Mouse (Mus musculus) liver, embryonic 14.5 days (tissue): Measurements from ENCODE around the gene Pdxp. TPM values are rescaled to one million over a fixed set of nuclear protein-coding genes. Genes with fewer than 3 reads are reported as not detected.

Experiments
- ATAC-seq: fragments of 200-750 bp; cut with Nextera tagmentation; 2 replicates; pipeline ENCODE4 v1.8.0; 2017; ENCODE audit warnings: moderate number of reproducible peaks, mild to moderate bottlenecking, moderate library complexity; ENCODE audit not compliant: insufficient read depth
- DNase-seq, 3 experiments: peaks; one replicate each; pipeline ENCODE4 v3.0.0-alpha.2; 2012 to 2013; ENCODE audit warnings: low read depth in 3 of 3, low spot score in 3 of 3
- H3K27ac ChIP-seq: fragments of 300-500 bp; sonication (generic); 2 replicates; pipeline ENCODE4 v1.5.1; 2014; ENCODE audit warnings: moderate library complexity, mild to moderate bottlenecking, control low read depth, inconsistent platforms
- H3K27me3 ChIP-seq: fragments of 300-500 bp; sonication (generic); 2 replicates; pipeline ENCODE4 v1.6.1; 2014; ENCODE audit warnings: mild to moderate bottlenecking, low read length, moderate library complexity; ENCODE audit not compliant: control insufficient read depth, insufficient read depth
- H3K36me3 ChIP-seq: fragments of 300-500 bp; sonication (generic); replicated peaks from 2 replicates; pipeline ENCODE4 v1.6.1; 2014; ENCODE audit warnings: low read depth; ENCODE audit not compliant: control insufficient read depth, insufficient read depth
- H3K4me1 ChIP-seq, 2 experiments: fragments of 200-500 bp in 1 of 2; fragments of 300-500 bp in 1 of 2; sonication (generic) in 1 of 2; replicated peaks; 2 replicates each; pipeline ENCODE4 v1.6.1; 2012 to 2014; ENCODE audit warnings: antibody characterized with exemption in 1 of 2, inconsistent platforms in 1 of 2, low read length in 1 of 2; ENCODE audit not compliant: control insufficient read depth in 2 of 2, insufficient read depth in 2 of 2
- H3K4me2 ChIP-seq: fragments of 300-500 bp; sonication (generic); 2 replicates; pipeline ENCODE4 v1.6.1; 2014; ENCODE audit warnings: low read depth, mild to moderate bottlenecking, control low read depth, moderate library complexity
- H3K4me3 ChIP-seq, 2 experiments: fragments of 200-500 bp in 1 of 2; fragments of 300-500 bp in 1 of 2; sonication (generic) in 1 of 2; 2 replicates each; pipeline ENCODE4 v1.5.1; 2012 to 2014; ENCODE audit warnings: low read depth in 2 of 2, low read length in 2 of 2, mild to moderate bottlenecking in 2 of 2, control low read depth in 1 of 2, inconsistent platforms in 1 of 2, moderate library complexity in 1 of 2; ENCODE audit not compliant: insufficient read depth in 1 of 2
- H3K9ac ChIP-seq: fragments of 300-500 bp; sonication (generic); replicated peaks from 2 replicates; pipeline ENCODE4 v1.6.1; 2014; ENCODE audit warnings: mild to moderate bottlenecking, control low read depth, moderate library complexity
- H3K9me3 ChIP-seq: fragments of 300-500 bp; sonication (generic); 2 replicates; pipeline ENCODE4 v1.6.1; 2016; ENCODE audit warnings: low read length, mixed read lengths; ENCODE audit not compliant: control insufficient read depth
- CTCF ChIP-seq: IDR thresholded peaks from 2 replicates; pipeline ENCODE4 v1.5.1; 2016; ENCODE audit warnings: antibody characterized with exemption, low read depth, control low read depth
- EP300 ChIP-seq: IDR thresholded peaks from 2 replicates; pipeline ENCODE4 v1.6.1; 2016; ENCODE audit warnings: antibody characterized with exemption, low read depth
- WGBS: fragments of 180-500 bp; shearing (Covaris S2); extraction: QIAGEN DNeasy Blood & Tissue Kit; methylation state at CpG from one replicate; pipeline ENCODE4 v1.1.7; 2014; ENCODE audit not compliant: insufficient replicate concordance; 5-methylcytosine and 5-hydroxymethylcytosine counted together
- polyA plus RNA-seq, 2 experiments: library from polyadenylated mRNA; depleted of rRNA in 1 of 2; stranded (reverse) in 1 of 2; unstranded in 1 of 2; fragments of >200 nt; fragmentation: Nextera tagmentation in 1 of 2; extraction: Ambion mirVana in 1 of 2; gene quantifications; 2 replicates each; pipeline versions ENCODE4 v1.2.1 to v1.2.3; 2012 to 2014

Pdxp gene
- polyA plus RNA-seq, 2 experiments, result 6.4 to 9.3 TPM

DNA sequence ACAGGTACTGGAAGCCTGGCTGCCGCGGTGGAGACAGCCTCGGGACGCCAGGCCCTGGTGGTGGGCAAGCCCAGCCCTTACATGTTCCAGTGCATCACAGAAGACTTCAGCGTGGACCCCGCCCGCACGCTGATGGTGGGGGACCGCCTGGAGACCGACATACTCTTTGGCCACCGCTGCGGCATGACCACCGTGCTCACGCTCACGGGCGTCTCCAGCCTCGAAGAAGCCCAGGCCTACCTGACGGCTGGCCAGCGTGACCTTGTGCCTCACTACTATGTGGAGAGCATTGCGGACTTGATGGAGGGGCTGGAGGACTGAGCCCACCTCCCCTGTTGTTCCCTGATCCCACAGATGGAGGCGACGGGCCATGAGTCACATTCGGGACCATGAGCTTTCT is 4.4 kb downstream of the Pdxp start:
- Histone ChIP-seq H3K9me3 (no peaks in the 10 kb centered on the region), H3K27ac (no peak overlapping the region), H3K9ac (no peak overlapping the region), H3K27me3 (no peaks in the 10 kb centered on the region), H3K4me1 (peaks cover 24 to 37% of the 10 kb centered on the region in 2 experiments), H3K36me3 (peaks cover 2% of the 10 kb centered on the region; the same call in 1 of the 2 replicates), H3K4me2 (no peak overlapping the region), H3K4me3 (no peak overlapping the region)
- no peak for DNase-seq
- TF ChIP-seq EP300, result no peak
- no peak for TF ChIP-seq CTCF
- 89% methylated on average over 23 of the region's 23 CpGs for whole genome bisulfite sequencing
- no peak for ATAC-seq

DNA sequence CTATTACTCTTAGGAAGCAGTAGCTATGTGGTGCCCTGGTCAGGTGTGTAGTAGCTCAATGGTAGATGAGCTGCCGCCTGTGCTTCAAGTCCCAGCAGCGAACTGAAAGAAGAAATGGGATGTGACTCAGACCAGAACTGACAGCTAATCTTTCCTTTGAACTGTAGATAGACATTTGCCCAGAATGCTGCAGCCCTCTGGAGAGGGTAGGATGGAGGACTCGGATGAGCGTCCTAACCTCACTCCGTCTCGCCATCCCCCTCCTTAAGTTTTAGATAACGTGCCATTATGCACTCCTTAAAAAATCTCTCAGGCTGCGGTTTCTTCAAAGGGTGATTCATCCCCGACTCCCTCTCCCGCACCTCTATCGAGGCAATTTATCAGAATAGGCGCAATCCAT is 6.2 kb downstream of the Pdxp start:
- Histone ChIP-seq H3K36me3 (peaks cover 2% of the 10 kb centered on the region; the same call in 1 of the 2 replicates), H3K9ac (no peak overlapping the region), H3K9me3 (no peaks in the 10 kb centered on the region), H3K27me3 (no peaks in the 10 kb centered on the region), H3K4me2 (no peak overlapping the region), H3K4me1 (peaks cover 35 to 48% of the 10 kb centered on the region in 2 experiments), H3K4me3 (no peak overlapping the region), H3K27ac (no peak overlapping the region)
- TF ChIP-seq EP300, result no peak
- no peak for TF ChIP-seq CTCF
- DNase-seq, result no peak
- ATAC-seq, result no peak
- WGBS, result 72% methylated on average over 12 of the region's 12 CpGs

DNA sequence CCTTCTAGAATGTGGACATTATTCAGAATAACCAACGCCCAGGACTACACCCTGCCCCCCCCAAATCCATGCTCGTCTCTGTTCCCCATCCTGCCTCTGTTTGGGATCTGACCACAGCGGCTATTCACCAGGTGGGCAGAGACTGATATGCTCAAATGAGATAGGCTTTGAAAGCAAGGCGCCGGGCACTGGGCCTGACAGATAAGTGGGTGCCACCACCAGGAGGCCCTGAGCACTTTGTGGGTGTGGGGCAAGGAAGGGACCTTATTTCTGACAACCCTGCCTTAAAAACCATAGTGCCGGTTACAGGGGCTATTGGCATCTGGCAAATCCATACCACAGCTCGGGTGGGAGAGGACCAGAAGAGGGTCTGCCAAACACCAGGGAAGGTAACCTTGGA is 9.0 kb downstream of the Pdxp start:
- Histone ChIP-seq H3K9ac (peak overlapping the region; percentile 75), H3K4me1 (peaks cover 60 to 61% of the 10 kb centered on the region in 2 experiments), H3K27ac (peak overlapping the region; percentile 98)

DNA sequence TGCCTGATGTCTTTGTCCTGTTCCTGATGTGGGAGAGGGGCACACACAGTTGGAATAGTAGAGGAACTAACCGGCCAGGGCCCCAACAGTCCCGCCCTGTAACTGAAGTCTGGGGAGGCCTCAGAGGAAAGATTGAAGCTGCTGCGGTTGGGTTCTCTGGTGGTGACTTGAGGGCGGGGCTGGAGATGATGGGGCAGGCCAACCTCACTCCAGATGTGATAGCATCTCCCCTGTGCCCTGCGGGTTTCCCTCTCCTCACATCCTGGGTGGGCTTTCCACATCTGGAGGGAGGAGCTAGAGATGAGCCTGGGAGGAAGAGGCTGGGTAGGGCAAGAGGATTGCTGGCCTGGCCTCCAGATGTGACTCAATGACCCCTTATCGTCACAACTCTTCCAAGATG is 9.9 kb downstream of the Pdxp start:
- TF ChIP-seq CTCF (no peak), EP300 (peak; percentile 57)
- H3K4me1 ChIP-seq, result peaks cover 64 to 67% of the 10 kb centered on the region in 2 experiments
- H3K27ac ChIP-seq, result peak overlapping the region; percentile 98
- peak; percentile 75 for ATAC-seq
- peak overlapping the region; percentile 91 for H3K4me2 ChIP-seq
- H3K4me3 ChIP-seq, result peak overlapping the region; percentile 51 to 59
- H3K9ac ChIP-seq, result peak overlapping the region; percentile 75
- H3K36me3 ChIP-seq, result peaks cover 2% of the 10 kb centered on the region; the same call in 1 of the 2 replicates
- H3K27me3 ChIP-seq, result no peaks in the 10 kb centered on the region
- DNase-seq, result peak; percentile 78 to 82 (median 80)
- H3K9me3 ChIP-seq, result no peaks in the 10 kb centered on the region
- WGBS, result 9% methylated on average over 6 of the region's 6 CpGs

More for the DNA sequence above, 9.0 kb downstream of the Pdxp start:
- Histone ChIP-seq H3K4me3 (peak overlapping the region; percentile 51 to 59), H3K9me3 (no peaks in the 10 kb centered on the region), H3K4me2 (peak overlapping the region; percentile 91), H3K27me3 (no peaks in the 10 kb centered on the region), H3K36me3 (peaks cover 2% of the 10 kb centered on the region; the same call in 1 of the 2 replicates)
- peak; percentile 76 for TF ChIP-seq CTCF
- TF ChIP-seq EP300, result peak; percentile 97
- peak; percentile 82 for ATAC-seq
- peak; percentile 89 to 92 (median 91) for DNase-seq
- 16% methylated on average over 7 of the region's 7 CpGs for WGBS

DNA sequence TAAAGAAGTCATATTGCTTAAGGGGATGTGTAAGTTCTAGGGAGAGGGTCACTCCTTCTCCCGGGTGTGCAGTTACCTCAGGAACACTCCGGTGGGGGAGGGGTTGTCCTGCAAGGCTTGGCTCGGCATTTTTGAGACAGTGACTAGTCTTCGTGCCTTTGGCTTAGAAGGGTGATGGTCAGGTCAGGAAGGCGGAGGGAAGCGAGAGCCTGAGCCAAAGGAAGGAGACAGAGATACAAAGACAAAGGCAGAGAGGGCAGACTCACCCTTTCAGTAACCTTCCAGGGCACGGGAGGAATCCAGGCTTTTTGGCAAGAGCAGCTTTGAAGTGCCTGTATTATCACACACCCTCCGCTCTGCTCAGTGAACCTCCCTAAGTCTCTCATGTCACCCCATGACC is 11.4 kb downstream of the Pdxp start:
- WGBS, result 59% methylated on average over 8 of the region's 8 CpGs
- H3K4me2 ChIP-seq, result peak overlapping the region; percentile 75; the same call in 1 of the 2 replicates
- TF ChIP-seq CTCF (no peak), EP300 (no peak)
- H3K27me3 ChIP-seq, result no peaks in the 10 kb centered on the region
- DNase-seq (no peak), ATAC-seq (no peak)
- no peaks in the 10 kb centered on the region; the same call in 1 of the 2 replicates for H3K36me3 ChIP-seq
- H3K27ac ChIP-seq, result peak overlapping the region; percentile 98
- H3K4me3 ChIP-seq, result no peak overlapping the region
- H3K9me3 ChIP-seq, result no peaks in the 10 kb centered on the region
- H3K9ac ChIP-seq, result no peak overlapping the region; the same call in 1 of the 2 replicates
- peaks cover 65 to 68% of the 10 kb centered on the region in 2 experiments for H3K4me1 ChIP-seq
